Mouse (Mus musculus): ENCODE measurements around the gene Hibadh.

DNA sequence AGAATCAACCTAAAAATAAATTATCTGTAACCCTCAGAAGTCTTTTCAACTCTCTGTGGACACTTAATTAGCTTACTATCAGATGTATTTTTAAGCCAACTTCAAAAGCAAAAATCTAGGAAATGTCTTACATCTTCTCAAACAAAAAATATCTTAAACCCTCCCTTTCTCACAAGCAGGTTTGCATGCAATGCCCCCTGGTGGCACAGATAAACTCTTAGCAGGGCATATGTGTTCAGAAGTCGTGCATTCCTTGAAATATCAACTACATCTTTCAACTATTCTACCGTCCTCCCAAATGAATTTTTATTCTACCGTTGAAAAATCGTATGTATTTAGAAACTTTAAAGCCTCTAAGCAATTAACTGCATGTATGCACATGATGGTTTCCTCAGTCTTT lies 39.1 kb downstream of the Hibadh start:
- TF ChIP-seq CTCF (conservative IDR thresholded peaks at IDR 0.05; ENCODE audit: low read length) (peak; percentile 49), NANOG (IDR thresholded peaks at IDR 0.05; ENCODE audit: borderline replicate concordance, low read length) (no peak)

Measured in E14TG2a.4 (cell line).